In the genomic region with DNA sequence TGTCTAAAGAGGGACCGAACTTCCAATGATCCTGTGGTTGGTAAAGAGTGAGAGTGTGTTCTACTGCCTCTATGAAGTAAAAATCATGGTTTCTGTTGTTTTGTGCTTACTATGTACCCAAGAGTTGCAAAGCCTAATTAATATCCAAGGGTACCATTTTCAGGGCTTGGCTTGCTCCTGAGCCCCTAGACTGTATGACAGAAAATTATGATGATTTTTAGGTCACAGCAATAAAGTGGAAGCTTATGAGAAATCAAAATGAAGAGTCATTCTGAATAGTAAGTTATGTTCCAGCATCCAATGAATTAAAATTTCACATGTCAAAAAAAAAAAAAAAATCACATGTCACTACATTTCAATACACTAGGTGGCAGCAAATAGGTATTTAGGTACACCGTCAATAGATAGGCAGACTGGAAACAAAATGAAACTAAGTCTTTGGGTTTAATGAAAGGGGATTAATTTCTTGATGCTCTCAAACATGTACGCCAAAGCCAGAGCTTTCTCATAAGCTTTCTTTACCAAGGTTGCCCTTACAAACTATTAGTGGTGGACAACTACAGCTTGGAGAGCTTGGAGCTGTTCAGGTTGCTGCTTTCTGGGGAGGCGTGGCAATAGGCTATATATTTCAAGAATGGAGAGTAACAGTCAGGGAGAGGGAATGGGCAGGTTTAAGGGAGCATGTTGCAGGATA, we compare ENCODE assay signal across 8 mouse cellular contexts. TPM values are rescaled to one million over a fixed set of nuclear protein-coding genes. Genes with fewer than 3 reads are reported as not detected.
DNase-seq lines count a peak whose midpoint lies in the region; ATAC-seq and TF ChIP-seq lines count a peak whose summit lies in the region.

No protein-coding gene starts in this region.

- no peak overlapping the region for H3K9ac ChIP-seq in lung, embryonic 14.5 days
- 0 out of 2 replicates have a peak overlapping the region, but pooled peaks have one; percentile 5 for H3K9ac ChIP-seq in heart, embryonic 16.5 days (ENCODE audit: low read length)

- peak overlapping the region; percentile 7; the same call in 1 of the 2 replicates for H3K4me2 ChIP-seq in lung, embryonic 14.5 days
- H3K4me2 ChIP-seq in heart, embryonic 16.5 days (ENCODE audit: low read depth, low read length), result peak overlapping the region; percentile 59

- H3K4me1 ChIP-seq in lung, embryonic 14.5 days (ENCODE audit: insufficient read depth), result no peaks in the 10 kb centered on the region
- peaks cover 7% of the 10 kb centered on the region; the same call in 1 of the 2 replicates for H3K4me1 ChIP-seq in heart, embryonic 16.5 days (ENCODE audit: control insufficient read depth, insufficient read depth, low read length)

- H3K36me3 ChIP-seq in lung, embryonic 14.5 days (ENCODE audit: insufficient read depth), result no peaks in the 10 kb centered on the region
- no peaks in the 10 kb centered on the region for H3K36me3 ChIP-seq in heart, embryonic 16.5 days (ENCODE audit: control insufficient read depth, insufficient read depth)

- no peaks in the 10 kb centered on the region for H3K9me3 ChIP-seq in lung, embryonic 14.5 days (ENCODE audit: low read depth, low read length)
- no peaks in the 10 kb centered on the region for H3K9me3 ChIP-seq in heart, embryonic 16.5 days (replicated peaks; ENCODE audit: control insufficient read depth, low read length)

- TF ChIP-seq CTCF in lung, embryonic 14.5 days (IDR thresholded peaks at IDR 0.05; ENCODE audit: low read depth), result peak; percentile 63

- ATAC-seq in lung, embryonic 14.5 days (ENCODE audit: insufficient read depth), result no peak; the same call in 1 of the 2 replicates
- ATAC-seq in heart, embryonic 16.5 days (replicated peaks; ENCODE audit: extremely low read depth, insufficient read depth, low FRiP score), result no peak; the same call in 1 of the 2 replicates
- ATAC-seq in monocyte, adult 5-6 weeks (replicated peaks; ENCODE audit: insufficient number of reproducible peaks, low FRiP score, low TSS enrichment, poor library complexity, severe bottlenecking), result no peak

- H3K27me3 ChIP-seq in lung, embryonic 14.5 days (ENCODE audit: insufficient read depth, low read length), result no peaks in the 10 kb centered on the region
- no peaks in the 10 kb centered on the region for H3K27me3 ChIP-seq in heart, embryonic 16.5 days (ENCODE audit: control insufficient read depth, insufficient read depth, low read length)

- H3K27ac ChIP-seq in lung, embryonic 14.5 days (ENCODE audit: low read depth), result no peak overlapping the region
- H3K27ac ChIP-seq in heart, embryonic 16.5 days (ENCODE audit: low read length), result no peak overlapping the region

- 60% methylated on average over 4 of the region's 4 CpGs for WGBS in lung, embryonic 14.5 days
- 47% methylated on average over 4 of the region's 4 CpGs for WGBS in heart, embryonic 16.5 days

- H3K4me3 ChIP-seq in lung, embryonic 14.5 days (ENCODE audit: low read depth, low read length), result no peak overlapping the region
- H3K4me3 ChIP-seq in heart, embryonic 16.5 days (ENCODE audit: low read length), result peak overlapping the region; percentile 43

- DNase-seq in adrenal gland, adult (ENCODE audit: inconsistent age in 2 of 2, low spot score in 1 of 2), result peak; percentile 14 to 70
- DNase-seq in adrenal gland, adult 18-20 months (ENCODE audit: low spot score in 2 of 2), result no peak
- peak; percentile 71 for DNase-seq in lung, embryonic 14.5 days
- DNase-seq in lung, postnatal 10 days, result no peak
- DNase-seq in mesoderm, embryonic 11.5 days (ENCODE audit: low read depth, low spot score), result peak; percentile 11
- no peak for DNase-seq in spleen, postnatal 4 days (ENCODE audit: low spot score in 2 of 2)

RNA-seq across cellular contexts. Expression of a gene that starts 52.9 kb away (rescaled TPM):
- total RNA-seq in adrenal gland, adult 18-20 months (2021), result under 1 TPM in 1 of 2 experiments, not detected in 1; 0.58 TPM
- polyA plus RNA-seq in lung, embryonic 14.5 days (2014; fragmentation: Nextera tagmentation; extraction: Ambion mirVana), result 0.15 and 0.30 TPM in 2 replicates
- 0.29 and 0.34 TPM in 2 replicates for polyA plus RNA-seq in heart, embryonic 16.5 days (2015; fragmentation: Nextera tagmentation; extraction: Ambion mirVana)
- total RNA-seq in monocyte, adult 5-6 weeks (2017), result 1.4 to 10.9 TPM (median 3.4 TPM) in 3 replicates

Comparison
In these comparisons a context has a peak if more than half of its experiments do, and no peak if none do; other contexts are left out.
1. DNase-seq: peak in adrenal gland, adult (2 of 2), lung, embryonic 14.5 days (single experiment) and mesoderm, embryonic 11.5 days (single experiment); none in adrenal gland, adult 18-20 months (0 of 2), lung, postnatal 10 days (single experiment) and spleen, postnatal 4 days (0 of 2).